Comparison of ENCODE assay signal across 10 mouse cellular contexts in genomic region chr10:18572581-18572980, GRCm38 (mm10). TPM values are rescaled to one million over a fixed set of nuclear protein-coding genes. Genes with fewer than 3 reads are reported as not detected.
DNase-seq lines count a peak whose midpoint lies in the region; ATAC-seq and TF ChIP-seq lines count a peak whose summit lies in the region.
"Had no signal": no experiment of that assay in that cellular context is flagged by ENCODE, and none has a peak within 500 bp of the region (broad histone marks: within the 10 kb centered on the region; RNA-seq: fewer than 3 reads in every experiment).

No protein-coding gene starts in this region.

- 56% methylated on average over 2 of the region's 2 CpGs for whole genome bisulfite sequencing in embryonic facial prominence, embryonic 10.5 days

- no peaks in the 10 kb centered on the region for H3K79me2 ChIP-seq in MEL (ENCODE audit: control insufficient read depth, insufficient read depth, low read length, poor library complexity)

- ATAC-seq in megakaryocyte progenitor cell, adult 5-6 weeks (replicated peaks; ENCODE audit: poor library complexity), result peak; percentile 52; the same call in 1 of the 2 replicates

- no peaks in the 10 kb centered on the region for H3K4me1 ChIP-seq in MEL (ENCODE audit: control insufficient read depth in 1 of 2, insufficient read depth in 2 of 2, low read length in 2 of 2)
- H3K4me1 ChIP-seq in embryonic facial prominence, embryonic 10.5 days, result no peaks in the 10 kb centered on the region
- H3K4me1 ChIP-seq: liver, embryonic 13.5 days had no signal

- H3K27ac ChIP-seq in layer of hippocampus, adult 2 months, result no peak overlapping the region
- H3K27ac ChIP-seq in MEL (ENCODE audit: control insufficient read depth, low read depth, low read length), result no peak overlapping the region
- H3K27ac ChIP-seq in embryonic facial prominence, embryonic 10.5 days (replicated peaks), result no peak overlapping the region
- H3K27ac ChIP-seq: liver, embryonic 13.5 days had no signal

- H3K36me3 ChIP-seq in MEL (ENCODE audit: control insufficient read depth in 1 of 2, insufficient read depth in 2 of 2, low read length in 2 of 2), result no peaks in the 10 kb centered on the region
- H3K36me3 ChIP-seq in embryonic facial prominence, embryonic 10.5 days (replicated peaks), result no peaks in the 10 kb centered on the region
- H3K36me3 ChIP-seq: liver, embryonic 13.5 days had no signal

- H3K9me3 ChIP-seq in MEL (replicated peaks; ENCODE audit: insufficient read depth, low read length), result no peaks in the 10 kb centered on the region
- H3K9me3 ChIP-seq in embryonic facial prominence, embryonic 10.5 days, result 0 out of 2 replicates have a peak, but pooled peaks cover 3% of the 10 kb centered on the region
- H3K9me3 ChIP-seq: liver, embryonic 13.5 days had no signal

- TF ChIP-seq RAD21 in MEL (IDR thresholded peaks at IDR 0.05; ENCODE audit: low read depth, low read length), result peak; percentile 5

- TF ChIP-seq CTCF in layer of hippocampus, adult 2 months (conservative IDR thresholded peaks at IDR 0.05), result peak; percentile 54
- TF ChIP-seq CTCF in MEL (IDR thresholded peaks at IDR 0.05 in 2 of 3, conservative IDR thresholded peaks at IDR 0.05 in 1 of 3; ENCODE audit: control insufficient read depth in 1 of 3, insufficient read depth in 1 of 3, low read depth in 2 of 3, low read length in 3 of 3, poor library complexity in 1 of 3, severe bottlenecking in 1 of 3), result peak in 2 of 3 experiments; percentile 29 to 47; a peak in 3 of 6 replicates

- H3K4me3 ChIP-seq in layer of hippocampus, adult 2 months, result no peak overlapping the region
- H3K4me3 ChIP-seq in MEL (ENCODE audit: control insufficient read depth in 1 of 2, insufficient read depth in 1 of 2, low read depth in 2 of 2, low read length in 2 of 2), result no peak overlapping the region
- H3K4me3 ChIP-seq in embryonic facial prominence, embryonic 10.5 days, result no peak overlapping the region
- H3K4me3 ChIP-seq: liver, embryonic 13.5 days had no signal

- no peak for TF ChIP-seq POLR2A in MEL (IDR thresholded peaks at IDR 0.05; ENCODE audit: control insufficient read depth in 1 of 2, insufficient read depth in 1 of 2, low read depth in 1 of 2, low read length in 2 of 2, poor library complexity in 1 of 2)

- no peaks in the 10 kb centered on the region for H3K27me3 ChIP-seq in MEL (ENCODE audit: control insufficient read depth in 1 of 2, insufficient read depth in 2 of 2, low read length in 2 of 2)
- no peaks in the 10 kb centered on the region for H3K27me3 ChIP-seq in embryonic facial prominence, embryonic 10.5 days (replicated peaks; ENCODE audit: low read depth, poor library complexity, severe bottlenecking)
- H3K27me3 ChIP-seq: liver, embryonic 13.5 days had no signal

- peak; percentile 8 for DNase-seq in adrenal gland, adult 2 months
- DNase-seq in adrenal gland, postnatal 10 days, result no peak
- no peak for DNase-seq in layer of hippocampus, adult 2 months (ENCODE audit: low spot score in 2 of 2)
- DNase-seq in layer of hippocampus, postnatal 14 days (ENCODE audit: low spot score in 2 of 2), result no peak
- peak; percentile 10 for DNase-seq in MEL (ENCODE audit: low read depth, low spot score)
- no peak for DNase-seq in embryonic facial prominence, embryonic 10.5 days (ENCODE audit: low spot score)
- DNase-seq in Muller cell, postnatal 12 days (ENCODE audit: inconsistent ontology term), result no peak
- DNase-seq: heart, postnatal 10 days; liver, embryonic 13.5 days had no signal

- no peak overlapping the region for H3K9ac ChIP-seq in MEL (ENCODE audit: control insufficient read depth, low read depth, low read length, poor library complexity, severe bottlenecking)
- H3K9ac ChIP-seq: liver, embryonic 13.5 days had no signal

- TF ChIP-seq EP300 in MEL (IDR thresholded peaks at IDR 0.05; ENCODE audit: low read depth in 1 of 2, low read length in 2 of 2), result no peak

TF ChIP-seq in MEL, 35 proteins besides CTCF, POLR2A, EP300 and RAD21:
- TF ChIP-seq MYB (IDR thresholded peaks at IDR 0.05; ENCODE audit: low read depth, low read length) (no peak), SMC3 (IDR thresholded peaks at IDR 0.05; ENCODE audit: low read depth, low read length) (peak; percentile 40)
TF ChIP-seq in MEL: peak in this region for 1.

RNA-seq across cellular contexts. Expression of gene Hebp2, which starts 26.7 kb away (rescaled TPM):
- total RNA-seq in adrenal gland, adult 2 months (2021), result 1 to 10 TPM; 4.6 to 6.2 TPM
- polyA plus RNA-seq in adrenal gland, adult 2 months (2012; rRNA removed), result 0.56 and 1.4 TPM in 2 replicates
- total RNA-seq in adrenal gland, postnatal 10 days (2021), result 1 to 10 TPM; 5.1 to 6.9 TPM
- 1 to 10 TPM; 2.7 to 2.8 TPM for total RNA-seq in layer of hippocampus, adult 2 months (2021)
- 1 to 10 TPM; 3.9 to 4.0 TPM for total RNA-seq in layer of hippocampus, postnatal 14 days (2021)
- total RNA-seq in MEL (2012; rRNA removed), result not detected in 2 replicates
- polyA plus RNA-seq in MEL (2012; ENCODE audit: insufficient read depth in 1 of 2, insufficient read length in 2 of 2, low read depth in 1 of 2, low replicate concordance in 2 of 2, missing spikeins in 1 of 2), result not detected
- 0.46 and 1.4 TPM in 2 replicates for total RNA-seq in megakaryocyte progenitor cell, adult 5-6 weeks (2015)
- total RNA-seq in megakaryocyte progenitor cell, adult 5-6 weeks (2017), result 0.20 and 0.96 TPM in 2 replicates
- polyA plus RNA-seq in embryonic facial prominence, embryonic 10.5 days (2016; fragmentation: Nextera tagmentation; extraction: Ambion mirVana), result 15.5 and 16.0 TPM in 2 replicates

Comparison
In these comparisons a context has a peak if more than half of its experiments do, and no peak if none do; other contexts are left out.
1. DNase-seq: peak in adrenal gland, adult 2 months (single experiment) and MEL (single experiment); none in adrenal gland, postnatal 10 days (single experiment), layer of hippocampus, adult 2 months (0 of 2), layer of hippocampus, postnatal 14 days (0 of 2), embryonic facial prominence, embryonic 10.5 days (single experiment) and Muller cell, postnatal 12 days (single experiment).